Mouse (Mus musculus) myocyte (in vitro differentiated cells): ENCODE measurements at regions not wholly inside any gene's neighbourhood (a gene's known extent, or its start where the extent isn't known, plus 50 kb on each side); places are given as distances from the start of the nearest gene placed in this dataset.

Experiments
- H3K27me3 ChIP-seq: one replicate; pipeline ENCODE4 v1.6.1; 2011; ENCODE audit not compliant: control insufficient read depth, insufficient read depth, insufficient read length
- H3K36me3 ChIP-seq: one replicate; pipeline ENCODE4 v1.6.1; 2011; ENCODE audit not compliant: control insufficient read depth, insufficient read depth
- H3K4me2 ChIP-seq: one replicate; pipeline ENCODE4 v1.6.1; 2011; ENCODE audit warnings: low read depth, control low read depth
- H3K4me3 ChIP-seq: one replicate; pipeline ENCODE4 v1.5.1; 2011; ENCODE audit warnings: mild to moderate bottlenecking, control low read depth, moderate library complexity
- H3K79me2 ChIP-seq: one replicate; pipeline ENCODE4 v1.6.1; 2011; ENCODE audit not compliant: control insufficient read depth, insufficient read depth
- H3ac ChIP-seq: one replicate; pipeline ENCODE4 v1.6.1; 2011; ENCODE audit not compliant: control insufficient read depth, insufficient read length
- CEBPB ChIP-seq: IDR thresholded peaks from 2 replicates; pipeline ENCODE4 v1.6.1; 2011; ENCODE audit warnings: mild to moderate bottlenecking, moderate library complexity; ENCODE audit not compliant: poor library complexity, insufficient read depth, severe bottlenecking
- E2F4 ChIP-seq: IDR thresholded peaks from one replicate; pipeline ENCODE4 v1.6.1; 2011; ENCODE audit warnings: mild to moderate bottlenecking, control low read depth, moderate library complexity; ENCODE audit not compliant: insufficient read depth
- MAX ChIP-seq: IDR thresholded peaks from one replicate; pipeline ENCODE4 v1.6.1; 2011; ENCODE audit warnings: low read depth, mild to moderate bottlenecking, control low read depth
- MYOD1 ChIP-seq, 3 experiments: IDR thresholded peaks; one replicate each; pipeline ENCODE4 v1.6.1; 2011; ENCODE audit warnings: control low read depth in 2 of 3, low read depth in 2 of 3, mild to moderate bottlenecking in 2 of 3, moderate library complexity in 1 of 3; ENCODE audit not compliant: insufficient read length in 2 of 3, control insufficient read depth in 1 of 3
- MYOG ChIP-seq, 3 experiments: IDR thresholded peaks; one replicate each; pipeline ENCODE4 v1.6.1; 2011; ENCODE audit warnings: control low read depth in 2 of 3, low read depth in 2 of 3, mild to moderate bottlenecking in 2 of 3; ENCODE audit not compliant: insufficient read length in 2 of 3, control insufficient read depth in 1 of 3, insufficient read depth in 1 of 3
- POLR2A ChIP-seq: IDR thresholded peaks from one replicate; pipeline ENCODE4 v1.6.1; 2011; ENCODE audit warnings: low read depth, mild to moderate bottlenecking, control low read depth, moderate library complexity; ENCODE audit not compliant: insufficient read length
- POLR2AphosphoS2 ChIP-seq: IDR thresholded peaks from one replicate; pipeline ENCODE4 v1.6.1; 2011; ENCODE audit warnings: low read depth, control low read depth; ENCODE audit not compliant: insufficient read length
- REST ChIP-seq: IDR thresholded peaks from one replicate; pipeline ENCODE4 v1.6.1; 2011; ENCODE audit warnings: mild to moderate bottlenecking, control low read depth, moderate library complexity; ENCODE audit not compliant: insufficient read depth, insufficient read length
- SRF ChIP-seq: IDR thresholded peaks from one replicate; pipeline ENCODE4 v1.6.1; 2011; ENCODE audit warnings: low read depth; ENCODE audit not compliant: control insufficient read depth, insufficient read length
- TCF12 ChIP-seq: IDR thresholded peaks from one replicate; pipeline ENCODE4 v1.6.1; 2011; ENCODE audit warnings: mild to moderate bottlenecking, control low read depth; ENCODE audit not compliant: poor library complexity, insufficient read depth, severe bottlenecking
- TCF3 ChIP-seq: IDR thresholded peaks from one replicate; pipeline ENCODE4 v1.6.1; 2011; ENCODE audit warnings: low read depth, control low read depth; ENCODE audit not compliant: insufficient read length
- USF1 ChIP-seq: IDR thresholded peaks from one replicate; pipeline ENCODE4 v1.6.1; 2011; ENCODE audit warnings: low read depth, mild to moderate bottlenecking, control low read depth, moderate library complexity

DNA sequence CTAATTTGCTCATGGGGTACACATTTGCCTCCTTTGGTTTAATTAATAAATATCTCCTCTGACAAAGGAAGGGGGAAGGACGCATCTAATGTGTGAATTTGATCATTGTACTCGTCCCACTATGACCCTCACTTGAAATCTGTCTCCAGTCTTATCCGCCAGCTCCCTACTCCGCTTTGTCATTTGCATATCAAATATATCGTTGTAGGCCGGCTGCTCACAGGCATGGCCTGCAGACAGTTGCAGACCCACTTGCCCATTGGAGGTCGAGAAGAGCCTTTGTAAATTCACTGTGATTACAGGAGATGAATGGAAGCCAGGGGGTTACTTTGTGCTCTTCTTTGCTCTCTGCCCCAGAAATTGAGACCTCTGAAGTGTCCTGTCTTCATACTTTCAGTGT is 457.5 kb upstream of the 4930412O13Rik start:
- no peak overlapping the region for H3K4me3 ChIP-seq
- H3K4me2 ChIP-seq: no peak overlapping the region
- no peaks in the 10 kb centered on the region for H3K27me3 ChIP-seq
- H3K36me3 ChIP-seq: no peaks in the 10 kb centered on the region
- H3K79me2 ChIP-seq: no peaks in the 10 kb centered on the region
- TF ChIP-seq USF1: no peak
- no peak for TF ChIP-seq SRF
- no peak overlapping the region for H3ac ChIP-seq

DNA sequence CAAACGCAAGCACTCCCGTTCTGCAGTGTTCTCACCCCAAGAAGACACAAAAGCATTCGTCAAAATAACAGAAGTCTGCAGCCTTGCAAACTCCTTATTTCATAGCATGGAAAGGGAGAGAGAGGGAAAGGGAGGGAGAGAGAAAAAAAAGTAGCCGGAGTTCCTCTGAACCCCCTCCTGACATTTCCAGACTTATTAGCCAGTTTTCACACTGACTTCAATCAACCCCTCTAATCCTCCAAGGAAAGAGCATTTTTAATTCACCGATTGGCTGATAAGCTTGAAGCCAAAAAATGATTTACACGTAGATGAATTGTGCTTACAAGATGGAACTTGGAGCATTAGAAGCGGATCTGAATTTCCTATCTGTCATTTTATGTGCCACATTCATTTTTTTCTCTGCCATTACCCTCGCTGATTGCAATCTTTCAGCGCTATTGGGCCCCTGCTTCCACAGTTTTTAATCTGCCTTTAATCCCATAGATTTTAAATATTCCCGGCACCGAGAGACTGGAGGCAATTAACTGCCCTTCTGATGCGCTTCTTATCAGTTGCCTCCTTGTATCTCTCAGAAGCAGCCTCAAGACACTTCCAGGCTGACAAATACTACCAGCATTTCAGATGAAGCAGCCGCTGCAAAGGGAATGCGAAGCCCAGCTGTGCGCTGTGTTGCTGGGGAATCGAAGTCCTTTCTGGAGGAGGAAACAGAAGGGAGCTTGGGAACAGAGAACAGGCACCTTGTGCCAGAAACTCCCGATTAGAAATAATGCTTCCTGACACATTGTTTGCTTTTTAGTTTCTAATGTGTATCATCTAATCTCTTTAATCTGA is 447.7 kb upstream of the 4930412O13Rik start:
- Histone ChIP-seq H3K36me3 (no peaks in the 10 kb centered on the region), H3ac (no peak overlapping the region), H3K79me2 (no peaks in the 10 kb centered on the region), H3K4me3 (no peak overlapping the region), H3K27me3 (no peaks in the 10 kb centered on the region), H3K4me2 (no peak overlapping the region)
- TF ChIP-seq USF1: no peak
- TF ChIP-seq REST: no peak
- no peak for TF ChIP-seq TCF3
- TF ChIP-seq MAX: no peak
- no peak for TF ChIP-seq MYOG (IDR thresholded peaks at IDR 0.05; ENCODE audit: control insufficient read depth in 1 of 3, insufficient read depth in 1 of 3, insufficient read length in 2 of 3, low read depth in 2 of 3)
- no peak for TF ChIP-seq CEBPB
- no peak for TF ChIP-seq E2F4
- TF ChIP-seq TCF12: no peak
- no peak for TF ChIP-seq SRF
- TF ChIP-seq POLR2A: no peak
- TF ChIP-seq MYOD1 (IDR thresholded peaks at IDR 0.05; ENCODE audit: control insufficient read depth in 1 of 3, insufficient read length in 2 of 3, low read depth in 2 of 3): no peak
- no peak for TF ChIP-seq POLR2AphosphoS2

DNA sequence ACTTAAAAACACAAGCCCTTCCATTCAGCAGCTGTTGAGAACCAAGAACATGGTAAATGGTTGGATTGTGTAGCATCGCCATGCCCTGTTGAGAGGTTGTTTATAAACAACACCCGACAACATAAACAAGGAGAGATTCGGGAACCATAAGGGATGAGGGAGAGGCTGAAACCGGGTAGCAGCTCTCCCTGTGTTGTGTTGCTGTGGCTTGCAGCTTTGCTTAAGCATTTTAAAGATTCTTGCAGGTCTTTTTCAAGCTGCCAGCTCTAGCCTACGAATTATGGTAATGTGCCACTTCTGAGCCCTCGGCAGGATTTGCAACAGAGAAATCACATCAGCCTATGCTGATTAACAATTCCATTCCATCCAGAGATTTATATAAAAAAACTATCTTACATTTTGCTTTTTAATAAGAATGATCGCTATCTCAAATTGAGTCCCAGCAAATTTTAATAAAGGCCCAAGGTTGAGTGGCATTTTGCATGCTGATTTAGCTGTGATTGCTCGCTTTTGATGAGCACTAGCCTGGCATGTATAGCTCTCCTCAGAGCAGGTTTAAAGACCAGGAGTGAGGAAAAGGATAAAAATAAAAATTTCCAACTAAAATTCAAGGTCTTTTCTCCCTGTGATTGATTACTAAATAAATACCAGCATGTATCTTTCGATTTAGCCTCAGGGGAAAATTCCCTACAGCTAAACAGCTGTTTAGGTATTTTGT is 445.7 kb upstream of the 4930412O13Rik start:
- Histone ChIP-seq H3K4me3 (no peak overlapping the region), H3K27me3 (no peaks in the 10 kb centered on the region), H3ac (no peak overlapping the region), H3K36me3 (no peaks in the 10 kb centered on the region), H3K79me2 (no peaks in the 10 kb centered on the region), H3K4me2 (no peak overlapping the region)
- TF ChIP-seq POLR2A (no peak), E2F4 (no peak), CEBPB (no peak), POLR2AphosphoS2 (no peak), MYOG (IDR thresholded peaks at IDR 0.05; ENCODE audit: control insufficient read depth in 1 of 3, insufficient read depth in 1 of 3, insufficient read length in 2 of 3, low read depth in 2 of 3) (no peak), TCF12 (no peak)

DNA sequence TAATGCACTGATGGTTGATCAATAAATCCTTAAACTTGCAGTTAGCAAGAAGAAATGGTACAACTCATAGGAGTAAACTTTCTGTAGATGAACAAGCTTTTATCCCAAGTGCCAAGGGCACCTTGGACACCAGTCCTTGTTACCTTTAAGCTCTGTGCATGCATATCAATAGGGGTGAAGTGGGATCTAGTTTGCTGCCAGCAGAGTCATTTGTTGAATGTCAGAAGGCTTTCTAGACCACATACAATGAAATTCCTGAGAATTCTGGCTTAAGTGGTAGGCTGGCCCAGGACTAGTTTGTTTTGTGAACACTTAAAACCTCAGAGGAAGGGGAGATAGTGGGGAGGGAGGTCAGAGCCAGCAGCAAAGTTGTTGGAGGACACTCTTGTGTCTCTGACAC is 437.9 kb upstream of the 4930412O13Rik start:
- H3ac ChIP-seq: no peak overlapping the region
- H3K4me2 ChIP-seq: no peak overlapping the region
- H3K27me3 ChIP-seq: no peaks in the 10 kb centered on the region
- H3K4me3 ChIP-seq: no peak overlapping the region
- H3K36me3 ChIP-seq: no peaks in the 10 kb centered on the region
- H3K79me2 ChIP-seq: no peaks in the 10 kb centered on the region
- TF ChIP-seq POLR2AphosphoS2 (no peak), TCF12 (no peak), USF1 (no peak), POLR2A (no peak), MAX (no peak), TCF3 (no peak), MYOG (IDR thresholded peaks at IDR 0.05; ENCODE audit: control insufficient read depth in 1 of 3, insufficient read depth in 1 of 3, insufficient read length in 2 of 3, low read depth in 2 of 3) (no peak), SRF (no peak), REST (no peak), CEBPB (no peak)

- TF ChIP-seq USF1 (no peak), REST (no peak), MYOD1 (IDR thresholded peaks at IDR 0.05; ENCODE audit: control insufficient read depth in 1 of 3, insufficient read length in 2 of 3, low read depth in 2 of 3) (no peak), MYOG (IDR thresholded peaks at IDR 0.05; ENCODE audit: control insufficient read depth in 1 of 3, insufficient read depth in 1 of 3, insufficient read length in 2 of 3, low read depth in 2 of 3) (no peak), POLR2A (no peak), TCF3 (no peak), MAX (no peak), CEBPB (no peak)
- no peak overlapping the region for H3K4me2 ChIP-seq
- H3K79me2 ChIP-seq: no peaks in the 10 kb centered on the region
- H3K36me3 ChIP-seq: no peaks in the 10 kb centered on the region
- H3K27me3 ChIP-seq: no peaks in the 10 kb centered on the region
- no peak overlapping the region for H3K4me3 ChIP-seq
- no peak overlapping the region for H3ac ChIP-seq
Observed at GRCm38 (mm10) chr2:9445826-9446225, 435.2 kb upstream of the 4930412O13Rik start.
